Mouse (Mus musculus): ENCODE data around the gene Dnah6. TPM values are rescaled to one million over a fixed set of nuclear protein-coding genes. Genes with fewer than 3 reads are reported as not detected.

The Dnah6 gene
- total RNA-seq, 2 experiments from 2014 or later = 0.08 to 0.11 TPM

DNA sequence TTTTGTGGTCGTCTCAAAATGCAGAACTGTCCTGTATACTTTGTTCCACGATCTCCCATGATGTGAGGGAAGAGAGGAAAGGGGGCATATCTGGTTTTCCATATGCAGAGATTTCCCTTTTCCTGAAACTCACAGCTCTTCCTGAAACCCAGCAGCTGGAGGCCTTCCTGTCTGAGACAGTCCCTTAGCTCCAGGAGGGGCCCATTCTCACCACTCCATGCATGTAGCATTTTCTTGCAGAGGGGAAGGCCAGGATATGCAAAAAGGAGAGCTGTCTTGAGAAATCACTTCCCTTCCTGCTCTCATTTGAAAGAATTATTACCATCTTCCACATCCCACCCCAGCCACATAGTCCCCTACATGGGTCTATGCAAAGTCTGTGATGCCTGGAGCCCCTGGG is 183.2 kb downstream of the Dnah6 start:
- DNase-seq (ENCODE audit: low spot score in 2 of 2) = no peak

- DNase-seq (ENCODE audit: low spot score in 2 of 2) = no peak
Observed at GRCm38 (mm10) chr6:73028853-73029252, 192.6 kb downstream of the Dnah6 start.

- no peak for DNase-seq (ENCODE audit: low spot score in 2 of 2)
Observed at GRCm38 (mm10) chr6:73027881-73028280, 193.6 kb downstream of the Dnah6 start.

DNA sequence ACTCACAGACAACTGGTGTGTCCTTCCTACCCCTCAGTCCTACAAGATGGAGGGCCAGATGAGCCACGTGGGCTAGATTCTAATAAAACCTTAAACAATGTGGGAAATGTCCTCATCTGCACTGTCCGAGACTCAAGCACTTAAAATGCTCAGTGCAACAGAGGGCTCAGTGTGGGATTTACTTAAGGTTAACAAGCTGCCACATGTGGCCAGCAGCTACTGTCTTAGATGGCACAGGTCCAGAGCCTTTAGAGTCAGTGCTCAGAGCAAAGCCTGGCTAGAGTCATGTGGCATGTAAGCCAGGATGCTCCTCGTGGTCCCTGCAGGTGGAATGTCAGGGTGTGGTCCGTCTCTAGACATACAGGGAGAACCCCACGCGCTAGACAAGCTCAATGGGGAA is 194.6 kb downstream of the Dnah6 start:
- no peak for DNase-seq (ENCODE audit: low spot score in 2 of 2)

DNA sequence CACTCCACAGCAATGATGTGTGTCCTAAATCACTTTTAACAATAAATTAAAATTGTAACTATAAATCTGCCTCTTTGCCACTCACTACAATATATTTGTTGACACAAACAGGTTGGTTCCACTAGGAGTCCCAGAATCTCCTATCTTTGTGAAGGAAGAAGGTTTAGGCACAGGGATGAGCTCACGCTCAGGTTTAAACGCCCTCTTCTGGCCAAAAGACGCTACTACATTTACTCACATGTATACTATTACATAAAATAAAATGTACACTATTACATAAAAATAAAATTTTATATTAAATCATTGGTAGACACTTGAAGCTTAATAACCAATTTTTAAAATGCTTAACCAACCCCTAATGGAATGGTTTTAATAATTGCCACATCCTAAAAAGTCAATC is 201.4 kb downstream of the Dnah6 start:
- no peak for DNase-seq (ENCODE audit: low spot score in 2 of 2)

GRCm38 (mm10) chr6:73018725-73019280 is 202.6 kb downstream of the Dnah6 start:
- no peak for DNase-seq (ENCODE audit: low spot score in 2 of 2)

GRCm38 (mm10) chr6:73014317-73015160 is 206.9 kb downstream of the Dnah6 start:
- no peak for DNase-seq (ENCODE audit: low spot score in 2 of 2)

GRCm38 (mm10) chr6:73012931-73013330 is 208.5 kb downstream of the Dnah6 start:
- DNase-seq (ENCODE audit: low spot score in 2 of 2) = no peak

DNA sequence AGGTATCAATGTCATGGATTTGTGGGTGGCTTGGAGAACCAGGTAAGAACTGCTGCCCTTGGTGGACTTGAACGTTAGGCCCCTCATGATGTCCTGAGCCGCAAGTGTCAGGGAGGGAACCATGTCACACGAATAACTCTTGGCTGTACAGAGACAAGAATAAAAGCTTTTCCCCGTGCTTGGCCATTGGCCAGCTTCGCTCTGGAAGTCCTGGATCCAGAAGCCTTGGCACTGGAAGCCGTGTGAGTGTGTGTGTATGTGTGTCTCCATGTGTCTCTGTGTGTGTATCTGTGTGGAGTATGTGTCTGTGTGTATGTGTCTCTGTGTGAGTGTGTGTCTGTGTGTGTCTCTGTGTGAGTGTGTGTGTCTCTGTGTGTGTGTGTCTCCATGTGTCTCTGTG is 209.6 kb downstream of the Dnah6 start:
- DNase-seq (ENCODE audit: low spot score in 2 of 2) = no peak

DNA sequence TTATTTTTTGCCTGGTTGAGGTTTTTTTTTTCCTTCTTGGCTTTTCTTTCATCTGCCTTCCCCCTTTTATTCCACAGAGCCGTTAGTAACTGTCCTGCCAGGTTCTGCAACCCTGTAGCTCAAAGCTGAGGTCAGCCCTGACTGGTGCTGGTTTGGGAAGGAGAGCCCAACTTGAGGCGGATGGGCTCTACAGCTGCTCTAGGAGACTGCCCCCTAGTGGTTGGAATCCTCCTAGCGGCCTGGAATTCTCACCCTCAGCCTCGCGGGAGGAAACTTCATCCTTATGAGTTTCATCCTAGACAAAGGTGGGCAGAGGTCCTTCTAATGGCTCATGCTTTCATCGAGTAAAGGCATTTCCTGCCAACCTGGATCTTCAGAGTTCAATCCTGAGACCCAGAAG is 211.4 kb downstream of the Dnah6 start:
- DNase-seq (ENCODE audit: low spot score in 2 of 2) = peak; percentile 16 to 28

- no peak for DNase-seq (ENCODE audit: low spot score in 2 of 2)
Observed at GRCm38 (mm10) chr6:73003601-73004000, 217.8 kb downstream of the Dnah6 start.

DNA sequence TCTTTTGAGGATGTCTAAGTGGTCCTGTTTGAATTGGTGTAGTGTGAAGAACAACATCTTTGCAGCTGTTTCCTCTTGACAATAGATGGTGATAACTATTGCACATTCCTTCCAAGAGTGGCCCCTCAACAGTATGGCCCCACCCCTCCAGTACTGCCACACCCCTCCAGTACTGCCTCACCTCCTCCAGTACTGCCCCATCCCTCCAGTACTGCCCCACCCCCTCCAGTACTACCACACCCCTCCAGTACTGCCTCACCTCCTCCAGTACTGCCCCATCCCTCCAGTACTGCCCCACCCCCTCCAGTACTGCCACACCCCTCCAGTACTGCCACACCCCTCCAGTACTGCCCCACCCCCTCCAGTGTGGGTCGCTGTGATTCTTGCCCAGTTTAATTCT is 219.1 kb downstream of the Dnah6 start:
- DNase-seq (ENCODE audit: low spot score in 2 of 2) = no peak

DNA sequence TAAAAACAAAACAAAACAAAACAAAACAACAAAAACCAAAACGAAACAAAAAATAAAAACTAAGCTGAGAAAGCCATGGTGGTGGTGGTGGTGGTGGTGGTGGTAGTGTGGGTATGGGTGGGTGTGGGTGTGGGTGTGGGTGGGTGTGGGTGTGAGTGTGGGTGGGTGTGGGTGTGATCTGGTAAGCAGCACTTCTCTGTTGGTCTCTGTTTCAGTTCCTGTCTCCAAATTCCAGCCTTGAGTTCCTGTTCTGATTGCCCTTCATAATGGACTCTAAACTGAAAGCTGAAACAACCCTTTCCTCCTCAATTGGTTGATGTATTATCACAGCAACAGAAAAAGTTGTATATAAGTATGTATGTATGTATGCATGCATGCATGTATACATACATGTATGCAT is 222.6 kb downstream of the Dnah6 start:
- no peak for DNase-seq (ENCODE audit: low spot score in 2 of 2)

DNA sequence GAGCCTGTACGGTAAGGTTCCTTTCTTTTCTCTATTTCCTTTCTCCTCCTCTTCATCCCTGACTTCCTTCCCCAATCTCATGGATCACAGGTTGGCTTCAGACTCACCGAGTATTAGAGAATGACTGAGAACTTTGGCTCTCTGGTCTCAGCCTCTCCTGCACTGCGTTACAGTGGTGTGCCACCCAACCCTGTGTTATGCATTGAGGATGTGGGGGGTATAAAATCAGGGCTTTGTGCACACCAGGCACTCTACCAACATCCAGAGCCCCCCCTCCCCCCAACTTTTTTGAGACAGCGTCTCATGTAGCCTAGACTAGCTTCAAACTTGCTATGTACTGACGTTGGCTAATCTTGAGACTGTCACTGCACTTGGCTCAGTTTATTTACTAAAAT is 227.8 kb downstream of the Dnah6 start:
- DNase-seq (ENCODE audit: low spot score in 2 of 2) = no peak

DNA sequence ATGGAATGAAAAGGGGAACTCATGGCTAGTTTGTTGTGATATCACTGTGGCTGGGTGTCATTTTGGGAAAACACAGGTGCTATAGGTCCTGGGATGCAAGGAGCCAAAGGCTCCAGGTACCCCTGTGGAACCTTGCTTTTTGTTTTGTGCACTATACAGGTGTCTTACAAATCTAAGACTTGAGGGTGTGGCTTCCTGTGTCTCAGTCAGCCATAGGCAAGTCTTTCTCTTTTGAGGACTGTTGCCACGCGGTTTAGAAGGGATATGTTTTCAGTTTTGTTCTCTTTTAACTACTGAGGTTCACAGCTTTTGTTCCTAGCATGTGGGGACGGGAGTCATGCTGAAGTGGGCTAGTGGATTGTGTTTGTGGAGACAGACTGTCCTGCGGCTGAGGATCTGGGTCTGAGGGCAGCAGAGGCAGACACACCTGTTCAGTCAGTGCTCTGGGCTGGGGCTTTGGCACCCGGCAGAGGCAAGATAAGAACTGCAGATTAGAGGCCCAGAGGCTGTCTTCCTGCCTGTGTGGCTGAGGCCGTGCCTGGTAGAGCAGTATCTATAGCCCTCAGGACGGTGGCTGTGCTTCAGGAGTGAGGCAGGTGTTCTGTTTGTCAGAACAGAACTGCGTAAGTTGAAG is 228.3 kb downstream of the Dnah6 start:
- no peak for DNase-seq (ENCODE audit: low spot score in 2 of 2)

DNA sequence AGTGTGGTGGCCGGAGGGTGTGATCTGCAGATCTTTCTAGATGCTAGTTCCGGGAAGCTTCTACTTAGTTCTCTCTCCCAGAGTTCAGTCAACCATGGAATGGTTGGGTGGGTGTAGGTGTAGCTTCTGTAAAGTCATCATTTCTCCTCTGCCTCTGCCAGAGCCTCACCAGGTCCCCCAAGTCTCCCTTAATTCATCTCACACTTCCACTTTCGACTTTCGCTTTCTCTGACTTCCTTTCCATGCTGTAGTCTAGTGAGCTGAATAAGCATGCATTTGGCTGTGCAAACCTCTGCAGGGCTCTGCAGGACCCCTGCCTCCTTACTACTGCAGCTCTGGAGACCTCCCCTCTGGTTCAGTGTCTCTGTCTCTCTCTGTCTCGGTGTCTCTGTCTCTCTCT is 231.2 kb downstream of the Dnah6 start:
- no peak for DNase-seq (ENCODE audit: low spot score in 2 of 2)

- no peak for DNase-seq (ENCODE audit: low spot score in 2 of 2)
Observed at GRCm38 (mm10) chr6:72989028-72989736, 232.3 kb downstream of the Dnah6 start.

- DNase-seq (ENCODE audit: low spot score in 2 of 2) = no peak
Observed at GRCm38 (mm10) chr6:72982506-72982905, 238.9 kb downstream of the Dnah6 start.

DNA sequence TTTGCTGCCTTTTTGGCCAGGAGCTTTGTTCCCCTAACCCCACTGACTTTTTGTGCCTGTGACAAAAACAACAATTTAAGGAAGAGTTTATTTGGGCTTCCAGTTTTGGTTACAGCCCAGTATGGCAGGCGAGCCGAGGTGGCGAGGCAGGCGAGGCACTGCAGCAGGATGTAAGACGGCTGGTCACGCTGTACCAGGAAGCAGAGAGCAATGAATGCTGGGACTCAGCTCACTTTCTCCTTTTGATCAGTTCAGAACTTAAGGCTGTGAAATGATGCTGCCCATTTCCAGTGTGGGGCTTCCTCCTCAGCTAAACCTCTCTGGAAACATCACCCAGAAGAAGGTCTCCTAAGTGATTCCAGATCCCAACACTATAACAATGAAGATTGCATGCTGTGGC is 239.6 kb downstream of the Dnah6 start:
- no peak for DNase-seq (ENCODE audit: low spot score in 2 of 2)

DNA sequence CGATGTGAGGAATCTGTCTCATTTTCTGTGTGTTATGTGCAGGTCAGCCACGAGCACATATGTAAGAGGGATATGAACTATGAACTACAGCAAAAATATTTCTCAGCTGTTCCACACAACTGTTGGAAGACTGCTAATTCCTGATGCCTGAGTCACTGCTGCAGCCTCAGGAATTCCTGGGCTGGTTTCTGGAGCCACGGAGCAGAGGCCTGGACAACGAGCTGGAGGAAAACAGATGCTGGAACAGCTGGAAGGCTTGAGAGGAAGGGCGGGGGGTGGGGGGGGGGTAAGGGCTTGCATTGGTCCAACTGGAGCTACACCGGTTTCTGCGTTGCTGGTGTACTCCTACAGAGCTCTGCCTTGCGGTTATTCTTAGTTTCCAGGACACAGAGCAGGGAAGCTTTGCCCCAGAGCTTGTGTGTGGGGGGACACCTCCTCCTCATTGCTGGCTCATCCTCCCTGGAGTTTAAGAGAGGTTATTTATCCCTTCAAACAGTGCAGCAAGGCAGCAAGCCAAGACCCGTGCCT is 240.3 kb downstream of the Dnah6 start:
- DNase-seq (ENCODE audit: low spot score in 2 of 2) = no peak

DNA sequence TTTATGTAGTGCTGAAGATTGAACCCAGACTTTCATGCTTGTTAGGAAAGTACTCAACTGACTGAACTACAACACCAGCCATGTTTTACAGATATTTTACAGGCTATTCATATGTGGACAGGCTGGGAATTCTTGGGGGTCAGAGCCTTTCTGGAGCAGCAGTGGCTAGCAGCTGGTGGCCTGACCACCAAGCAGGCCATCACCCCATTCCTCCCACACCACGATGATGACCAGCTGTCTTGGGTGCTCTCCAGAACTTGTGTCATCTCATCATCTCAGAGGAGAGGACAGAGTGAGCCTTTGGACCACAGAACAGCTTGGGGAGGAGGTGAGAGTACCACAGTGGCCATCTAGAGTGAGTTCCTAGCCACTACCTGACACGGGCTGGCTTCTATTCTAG is 244.6 kb downstream of the Dnah6 start:
- no peak for DNase-seq (ENCODE audit: low spot score in 2 of 2)

- DNase-seq (ENCODE audit: low spot score in 2 of 2) = no peak
Observed at GRCm38 (mm10) chr6:72971074-72971473, 250.4 kb downstream of the Dnah6 start.
